Mouse (Mus musculus): ENCODE results near the gene Nhsl1. TPM values are rescaled to one million over a fixed set of nuclear protein-coding genes. Genes with fewer than 3 reads are reported as not detected.

The Nhsl1 gene
- polyA plus RNA-seq, 1 experiment, result 12.1 TPM

DNA sequence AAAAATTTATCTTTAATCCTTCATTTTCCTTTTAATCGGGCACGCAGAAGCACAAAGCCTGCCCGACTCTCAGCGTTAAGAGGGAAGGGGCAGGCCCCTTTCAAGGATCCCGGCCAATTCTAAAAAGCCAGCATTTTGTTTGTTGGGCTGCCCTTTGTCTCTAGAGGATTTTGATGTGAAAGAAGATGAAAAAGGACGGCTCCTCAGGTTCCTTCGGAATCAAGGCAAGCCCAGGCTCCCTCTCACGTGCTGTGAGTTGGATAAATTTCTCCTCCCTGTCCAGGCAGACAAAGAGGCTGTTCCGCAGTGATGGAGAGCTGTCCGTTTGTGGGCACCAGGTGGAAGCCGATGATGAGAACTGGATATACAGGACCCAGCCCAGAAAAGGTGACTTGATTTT, 89.3 kb downstream of the Nhsl1 start:
- Histone ChIP-seq H3K4me1 (ENCODE audit: control insufficient read depth, insufficient read depth, low read length) (no peaks in the 10 kb centered on the region), H3K27ac (ENCODE audit: insufficient read depth, low read length) (no peak overlapping the region), H3K4me3 (ENCODE audit: insufficient read depth, low read length) (peak overlapping the region; percentile 23; the same call in 1 of the 2 replicates)
- TF ChIP-seq CTCF (IDR thresholded peaks at IDR 0.05; ENCODE audit: extremely low read depth, insufficient read depth, low read length) (no peak), POLR2A (IDR thresholded peaks at IDR 0.05; ENCODE audit: extremely low read depth, insufficient read depth, low read length) (no peak)

DNA sequence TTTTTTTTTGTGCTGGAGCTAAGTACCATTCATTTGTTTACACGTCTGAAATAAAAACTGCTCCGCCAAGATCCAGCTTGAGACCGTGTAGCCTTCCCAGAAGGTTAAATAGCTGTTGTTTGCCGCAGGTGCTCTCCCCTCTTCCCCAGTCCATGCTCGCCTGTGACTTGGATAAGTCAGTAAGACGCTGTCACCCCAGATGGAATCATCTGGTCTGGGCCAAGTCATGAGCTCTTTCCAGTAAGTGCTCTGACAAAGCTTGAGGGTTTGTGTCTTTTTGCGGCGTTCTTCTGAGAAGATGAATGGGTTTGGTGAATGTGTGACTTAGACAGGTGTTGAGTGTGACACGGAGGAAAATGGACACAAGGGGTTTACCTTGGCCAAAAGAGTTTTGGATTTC, 89.8 kb downstream of the Nhsl1 start:
- TF ChIP-seq POLR2A (IDR thresholded peaks at IDR 0.05; ENCODE audit: extremely low read depth, insufficient read depth, low read length), result no peak
- TF ChIP-seq CTCF (IDR thresholded peaks at IDR 0.05; ENCODE audit: extremely low read depth, insufficient read depth, low read length), result no peak
- peak overlapping the region; percentile 29; the same call in 1 of the 2 replicates for H3K27ac ChIP-seq (ENCODE audit: insufficient read depth, low read length)
- no peaks in the 10 kb centered on the region for H3K4me1 ChIP-seq (ENCODE audit: control insufficient read depth, insufficient read depth, low read length)
- H3K4me3 ChIP-seq (ENCODE audit: insufficient read depth, low read length), result peak overlapping the region; percentile 23; the same call in 1 of the 2 replicates

DNA sequence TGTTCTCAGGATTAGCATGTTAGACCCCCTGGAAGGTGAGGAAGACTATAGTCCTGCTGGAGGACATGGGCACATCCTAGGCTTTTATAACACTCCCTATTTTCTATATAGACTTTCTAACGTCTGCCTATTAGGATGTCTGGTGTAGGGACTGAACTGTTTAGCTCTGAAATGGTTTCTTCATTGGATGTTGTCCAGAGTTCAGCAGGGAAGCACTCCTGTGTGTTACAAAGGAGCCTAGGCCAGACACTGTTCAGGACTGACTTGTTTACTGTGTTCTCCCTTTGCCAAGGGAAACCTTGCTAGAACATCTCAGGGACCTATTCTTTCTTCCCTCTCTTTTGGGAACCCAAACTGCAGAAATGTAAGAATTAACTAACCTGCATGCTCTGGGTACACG, 90.3 kb downstream of the Nhsl1 start:
- H3K4me1 ChIP-seq (ENCODE audit: control insufficient read depth, insufficient read depth, low read length), result no peaks in the 10 kb centered on the region
- no peak for TF ChIP-seq CTCF (IDR thresholded peaks at IDR 0.05; ENCODE audit: extremely low read depth, insufficient read depth, low read length)
- no peak for TF ChIP-seq POLR2A (IDR thresholded peaks at IDR 0.05; ENCODE audit: extremely low read depth, insufficient read depth, low read length)
- H3K27ac ChIP-seq (ENCODE audit: insufficient read depth, low read length), result 0 out of 2 replicates have a peak overlapping the region, but pooled peaks have one; percentile 29
- H3K4me3 ChIP-seq (ENCODE audit: insufficient read depth, low read length), result peak overlapping the region; percentile 23; the same call in 1 of the 2 replicates

DNA sequence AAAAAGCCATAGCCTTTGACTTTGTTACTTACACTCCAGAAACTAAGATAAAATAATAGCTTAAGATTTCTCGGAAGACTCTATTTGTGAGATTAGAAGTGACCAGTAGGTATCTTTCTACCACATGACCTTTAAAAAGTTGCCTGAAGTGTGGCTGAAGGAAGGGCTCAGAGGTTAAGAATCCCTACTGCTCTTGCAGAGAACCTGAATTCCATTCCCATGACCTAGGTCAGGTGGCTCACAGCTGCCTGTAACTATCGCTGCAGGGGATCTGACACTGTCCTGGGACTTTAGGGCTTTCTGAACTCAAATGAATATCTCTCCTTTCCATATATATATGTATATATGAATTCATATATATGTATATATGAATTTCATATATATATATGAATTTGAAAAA, 92.5 kb downstream of the Nhsl1 start:
- Histone ChIP-seq H3K27ac (ENCODE audit: insufficient read depth, low read length) (no peak overlapping the region), H3K4me1 (ENCODE audit: control insufficient read depth, insufficient read depth, low read length) (no peaks in the 10 kb centered on the region), H3K4me3 (ENCODE audit: insufficient read depth, low read length) (no peak overlapping the region)
- TF ChIP-seq POLR2A (IDR thresholded peaks at IDR 0.05; ENCODE audit: extremely low read depth, insufficient read depth, low read length) (no peak), CTCF (IDR thresholded peaks at IDR 0.05; ENCODE audit: extremely low read depth, insufficient read depth, low read length) (no peak)

DNA sequence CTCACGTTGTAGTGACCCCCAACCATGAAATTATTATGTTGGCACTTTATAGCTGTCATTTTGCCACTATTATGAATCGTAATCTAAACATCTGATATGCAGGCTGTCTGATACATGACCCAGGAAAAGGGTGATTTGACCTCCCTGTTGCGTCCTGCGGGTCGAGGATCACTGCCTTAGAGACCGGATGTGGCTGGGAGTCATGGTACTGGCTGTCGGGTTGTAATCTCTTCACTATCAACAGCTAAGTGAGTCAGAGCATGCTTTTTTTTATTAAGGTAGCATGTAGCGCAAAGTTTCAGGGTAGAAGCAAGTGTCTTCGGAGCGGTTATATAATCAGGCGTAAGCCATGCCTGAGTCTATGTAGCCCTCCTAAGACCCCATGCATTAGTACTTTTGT, 97.2 kb downstream of the Nhsl1 start:
- Histone ChIP-seq H3K27ac (ENCODE audit: insufficient read depth, low read length) (no peak overlapping the region), H3K4me1 (ENCODE audit: control insufficient read depth, insufficient read depth, low read length) (no peaks in the 10 kb centered on the region), H3K4me3 (ENCODE audit: insufficient read depth, low read length) (no peak overlapping the region)
- TF ChIP-seq CTCF (IDR thresholded peaks at IDR 0.05; ENCODE audit: extremely low read depth, insufficient read depth, low read length) (no peak), POLR2A (IDR thresholded peaks at IDR 0.05; ENCODE audit: extremely low read depth, insufficient read depth, low read length) (no peak)

DNA sequence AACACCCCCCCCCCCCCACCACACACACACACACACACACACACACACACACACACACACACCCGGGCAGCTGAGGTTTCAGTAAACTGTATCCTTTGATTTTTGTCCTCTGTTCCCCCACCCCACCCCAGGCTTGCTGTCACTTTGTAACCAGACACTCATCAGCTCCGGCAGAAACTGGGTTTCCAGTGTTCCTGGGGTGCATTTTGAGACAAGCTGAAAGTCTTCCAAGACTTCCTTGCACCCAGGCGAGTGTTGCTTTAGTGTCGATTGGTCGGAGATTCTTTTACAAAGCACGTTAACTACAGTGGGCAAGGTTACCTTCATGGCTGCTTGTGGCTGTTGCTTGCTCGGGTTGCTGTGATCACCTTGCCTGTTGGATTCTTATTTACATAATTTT, 99.4 kb downstream of the Nhsl1 start:
- H3K27ac ChIP-seq (ENCODE audit: insufficient read depth, low read length), result no peak overlapping the region
- H3K4me3 ChIP-seq (ENCODE audit: insufficient read depth, low read length), result no peak overlapping the region
- no peaks in the 10 kb centered on the region for H3K4me1 ChIP-seq (ENCODE audit: control insufficient read depth, insufficient read depth, low read length)
- TF ChIP-seq POLR2A (IDR thresholded peaks at IDR 0.05; ENCODE audit: extremely low read depth, insufficient read depth, low read length), result no peak
- no peak for TF ChIP-seq CTCF (IDR thresholded peaks at IDR 0.05; ENCODE audit: extremely low read depth, insufficient read depth, low read length)

DNA sequence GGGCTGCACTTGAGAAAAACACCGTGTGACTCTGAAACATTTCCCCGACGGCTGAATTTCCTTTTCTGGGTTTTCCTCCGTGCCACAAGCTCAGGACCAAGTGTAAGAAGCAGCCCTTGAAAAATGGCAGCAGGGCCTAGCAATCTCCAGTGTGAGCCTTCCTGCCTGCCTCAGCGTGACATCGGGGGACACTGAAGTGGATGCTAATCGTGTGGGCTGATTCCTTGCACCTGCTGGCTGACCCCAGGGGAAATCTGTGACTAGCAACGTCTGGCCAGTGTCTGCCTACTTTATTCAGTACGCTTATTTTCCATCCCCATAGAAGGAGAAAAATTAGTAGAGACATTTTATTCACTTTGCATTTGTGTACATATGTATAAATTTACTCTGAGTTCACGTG, 100.7 kb downstream of the Nhsl1 start:
- Histone ChIP-seq H3K4me3 (ENCODE audit: insufficient read depth, low read length) (no peak overlapping the region), H3K27ac (ENCODE audit: insufficient read depth, low read length) (no peak overlapping the region), H3K4me1 (ENCODE audit: control insufficient read depth, insufficient read depth, low read length) (no peaks in the 10 kb centered on the region)
- TF ChIP-seq CTCF (IDR thresholded peaks at IDR 0.05; ENCODE audit: extremely low read depth, insufficient read depth, low read length) (no peak), POLR2A (IDR thresholded peaks at IDR 0.05; ENCODE audit: extremely low read depth, insufficient read depth, low read length) (no peak)

DNA sequence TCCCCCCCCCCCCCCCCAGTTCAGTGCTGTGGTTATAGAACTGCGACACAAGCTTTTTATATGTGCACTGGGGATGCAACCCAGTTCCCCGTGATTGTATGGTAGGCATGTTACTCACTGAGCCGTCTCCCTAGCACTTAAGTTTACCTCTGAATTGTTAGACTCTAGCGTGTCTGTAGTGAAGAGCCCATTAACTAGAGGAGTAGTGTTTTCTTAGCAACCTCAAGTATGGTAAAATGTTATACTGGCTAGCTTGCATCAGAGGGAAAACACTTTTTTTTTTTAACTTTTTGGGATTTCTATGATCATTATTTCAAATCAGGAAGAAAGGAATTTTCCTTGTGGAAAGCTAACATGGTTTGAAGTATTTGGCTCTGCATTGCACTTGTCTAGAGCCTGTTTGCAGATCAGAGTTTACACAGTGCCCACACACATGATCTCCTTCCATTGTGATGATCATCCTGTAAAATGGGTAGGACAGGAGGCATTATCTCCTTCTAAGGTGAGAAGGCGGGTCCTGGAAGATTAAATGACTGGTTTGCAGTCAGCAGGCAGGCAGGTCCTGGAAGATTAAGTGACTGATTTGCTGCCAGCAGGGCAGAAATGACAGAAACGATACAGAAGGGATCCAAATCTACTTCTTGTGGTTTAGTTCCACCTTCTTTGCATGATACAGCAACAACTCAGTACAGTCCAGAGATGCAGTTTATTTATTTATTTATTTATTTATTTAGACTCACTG, 101.6 kb downstream of the Nhsl1 start:
- TF ChIP-seq CTCF (IDR thresholded peaks at IDR 0.05; ENCODE audit: extremely low read depth, insufficient read depth, low read length) (no peak), POLR2A (IDR thresholded peaks at IDR 0.05; ENCODE audit: extremely low read depth, insufficient read depth, low read length) (no peak)
- H3K27ac ChIP-seq (ENCODE audit: insufficient read depth, low read length), result no peak overlapping the region
- no peak overlapping the region for H3K4me3 ChIP-seq (ENCODE audit: insufficient read depth, low read length)
- no peaks in the 10 kb centered on the region for H3K4me1 ChIP-seq (ENCODE audit: control insufficient read depth, insufficient read depth, low read length)

DNA sequence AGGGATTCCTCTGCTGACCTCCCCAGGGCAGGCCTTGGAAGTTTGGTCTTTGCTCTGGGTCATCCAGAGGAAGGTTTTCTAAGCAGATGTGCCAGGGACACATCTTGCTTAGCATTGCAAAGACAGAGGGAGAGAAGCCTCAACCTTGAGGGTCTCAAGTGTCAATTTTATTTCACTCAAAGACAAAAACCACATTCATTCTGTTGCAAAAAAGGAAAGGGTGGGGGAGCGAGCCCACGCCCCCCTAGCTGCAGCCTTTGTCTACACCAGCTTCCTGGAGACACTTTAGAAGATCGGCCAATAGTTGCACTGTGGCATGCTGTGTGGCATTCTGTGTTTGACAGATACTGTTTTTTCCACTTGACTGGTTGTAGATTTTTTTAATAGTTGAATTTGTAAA, 104.2 kb downstream of the Nhsl1 start:
- TF ChIP-seq POLR2A (IDR thresholded peaks at IDR 0.05; ENCODE audit: extremely low read depth, insufficient read depth, low read length), result no peak
- TF ChIP-seq CTCF (IDR thresholded peaks at IDR 0.05; ENCODE audit: extremely low read depth, insufficient read depth, low read length), result no peak
- H3K4me1 ChIP-seq (ENCODE audit: control insufficient read depth, insufficient read depth, low read length), result no peaks in the 10 kb centered on the region
- no peak overlapping the region for H3K4me3 ChIP-seq (ENCODE audit: insufficient read depth, low read length)
- no peak overlapping the region; the same call in 1 of the 2 replicates for H3K27ac ChIP-seq (ENCODE audit: insufficient read depth, low read length)

DNA sequence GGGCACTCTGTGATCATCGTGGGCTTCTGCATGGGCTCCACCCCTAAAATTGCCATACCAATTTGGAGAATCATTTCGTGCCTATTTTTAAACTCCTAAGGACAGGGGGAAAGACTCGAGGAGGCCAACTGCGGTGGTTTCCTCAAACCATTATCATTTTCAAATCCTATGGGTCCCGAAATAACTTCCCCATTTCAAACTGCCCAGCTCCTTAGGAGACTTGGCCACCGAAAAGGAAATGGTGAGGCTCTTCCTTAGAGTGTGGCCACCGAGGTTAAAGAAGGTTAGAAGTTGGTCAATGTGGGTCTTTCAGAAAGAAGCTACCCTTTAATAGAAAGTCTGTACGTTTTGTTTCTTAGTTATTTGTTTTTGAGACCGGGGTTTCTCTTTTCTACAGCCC, 104.8 kb downstream of the Nhsl1 start:
- TF ChIP-seq CTCF (IDR thresholded peaks at IDR 0.05; ENCODE audit: extremely low read depth, insufficient read depth, low read length) (no peak), POLR2A (IDR thresholded peaks at IDR 0.05; ENCODE audit: extremely low read depth, insufficient read depth, low read length) (no peak)
- no peaks in the 10 kb centered on the region for H3K4me1 ChIP-seq (ENCODE audit: control insufficient read depth, insufficient read depth, low read length)
- H3K27ac ChIP-seq (ENCODE audit: insufficient read depth, low read length), result no peak overlapping the region
- no peak overlapping the region for H3K4me3 ChIP-seq (ENCODE audit: insufficient read depth, low read length)

Data from cortical plate, adult 2 months (tissue).